Mouse (Mus musculus) limb, embryonic 15.5 days (tissue): ENCODE measurements at regions not wholly inside any gene's neighbourhood (a gene's known extent, or its start where the extent isn't known, plus 50 kb on each side); places are given as distances from the start of the nearest gene placed in this dataset.

Experiments used
- ATAC-seq: fragments of 200-750 bp; cut with Nextera tagmentation; 2 replicates; pipeline ENCODE4 v1.8.0; 2017; ENCODE audit warnings: low read depth, moderate TSS enrichment; ENCODE audit not compliant: insufficient number of reproducible peaks, low FRiP score, low TSS enrichment
- H3K27ac ChIP-seq: fragments of 300-500 bp; sonication (generic); 2 replicates; pipeline ENCODE4 v1.5.1; 2015; ENCODE audit warnings: moderate library complexity, mild to moderate bottlenecking, inconsistent platforms
- H3K27me3 ChIP-seq: fragments of 300-500 bp; sonication (generic); 2 replicates; pipeline ENCODE4 v1.6.1; 2015; ENCODE audit warnings: inconsistent platforms
- H3K36me3 ChIP-seq: fragments of 300-500 bp; sonication (generic); 2 replicates; pipeline ENCODE4 v1.6.1; 2015; ENCODE audit warnings: inconsistent platforms
- H3K4me1 ChIP-seq: fragments of 300-500 bp; sonication (generic); 2 replicates; pipeline ENCODE4 v1.6.1; 2015; ENCODE audit warnings: inconsistent platforms
- H3K4me2 ChIP-seq: fragments of 300-500 bp; sonication (generic); 2 replicates; pipeline ENCODE4 v1.6.1; 2015; ENCODE audit warnings: mild to moderate bottlenecking, inconsistent platforms
- H3K4me3 ChIP-seq: fragments of 300-500 bp; sonication (generic); 2 replicates; pipeline ENCODE4 v1.5.1; 2015; ENCODE audit warnings: mild to moderate bottlenecking, inconsistent platforms
- H3K9ac ChIP-seq: fragments of 300-500 bp; sonication (generic); 2 replicates; pipeline ENCODE4 v1.6.1; 2015; ENCODE audit warnings: inconsistent platforms
- H3K9me3 ChIP-seq: fragments of 300-500 bp; sonication (generic); 2 replicates; pipeline ENCODE4 v1.6.1; 2016; ENCODE audit warnings: inconsistent platforms
- WGBS: fragments of 180-500 bp; shearing (Covaris S2); methylation state at CpG from one replicate; pipeline ENCODE4 v1.1.7; 2015; 5-methylcytosine and 5-hydroxymethylcytosine counted together

DNA sequence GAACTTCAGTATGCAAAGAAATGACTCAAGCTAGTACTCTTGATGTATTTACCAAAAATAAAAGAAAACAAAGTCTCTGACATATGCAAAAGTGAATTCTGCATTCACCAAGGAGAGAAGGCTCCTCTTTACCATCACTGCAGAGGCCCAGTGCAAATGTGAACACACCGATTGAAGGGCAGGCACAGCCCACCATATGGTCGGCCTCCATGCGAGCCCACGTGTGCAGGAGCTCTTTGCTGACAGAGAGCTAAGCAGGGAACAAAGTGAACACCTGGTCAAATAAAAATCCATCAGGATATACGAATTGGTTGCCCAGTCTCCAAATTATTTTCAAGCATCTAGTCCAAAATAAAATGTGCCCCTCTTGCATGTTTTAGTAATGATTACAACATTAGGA lies 56.9 kb upstream of the Ppargc1a start:
- Histone ChIP-seq H3K36me3 (no peaks in the 10 kb centered on the region), H3K27ac (no peak overlapping the region), H3K4me3 (no peak overlapping the region), H3K27me3 (no peaks in the 10 kb centered on the region), H3K4me1 (no peaks in the 10 kb centered on the region), H3K9ac (no peak overlapping the region), H3K9me3 (no peaks in the 10 kb centered on the region), H3K4me2 (no peak overlapping the region)
- no peak for ATAC-seq
- WGBS = 26% methylated on average over 5 of the region's 5 CpGs
